Mouse (Mus musculus) liver, embryonic 14.5 days (tissue): ENCODE data around the gene Pacsin2.

Source experiments
- CTCF ChIP-seq: IDR thresholded peaks from 2 replicates; pipeline ENCODE4 v1.5.1; 2016; ENCODE audit warnings: antibody characterized with exemption, low read depth, control low read depth
- EP300 ChIP-seq: IDR thresholded peaks from 2 replicates; pipeline ENCODE4 v1.6.1; 2016; ENCODE audit warnings: antibody characterized with exemption, low read depth

DNA sequence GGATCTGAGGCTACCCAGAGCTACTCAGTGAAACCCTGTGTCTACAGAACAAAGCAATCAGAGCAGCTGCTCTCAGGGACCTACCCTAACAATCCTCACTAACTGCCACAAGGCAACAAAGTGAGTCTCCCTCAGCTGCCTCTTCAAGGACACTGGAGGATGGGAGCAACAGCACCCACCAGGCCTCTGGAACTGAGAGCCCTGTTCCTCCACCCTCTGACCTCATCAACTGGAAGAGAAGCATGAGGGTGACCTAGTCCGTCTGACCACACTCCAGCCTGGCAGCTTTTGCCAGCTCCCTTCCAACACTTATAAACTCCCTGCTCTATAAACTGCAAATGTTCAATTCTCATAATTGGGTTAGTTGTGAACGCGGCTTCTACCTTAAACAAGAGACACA, 10.5 kb downstream of the Pacsin2 start:
- no peak for TF ChIP-seq CTCF
- no peak for TF ChIP-seq EP300
